Mouse (Mus musculus): ENCODE data around the gene Lhx6. TPM values are rescaled to one million over a fixed set of nuclear protein-coding genes. Genes with fewer than 3 reads are reported as not detected.

The Lhx6 gene
- polyA plus RNA-seq, 1 experiment from 2014 or later: 1.3 TPM

DNA sequence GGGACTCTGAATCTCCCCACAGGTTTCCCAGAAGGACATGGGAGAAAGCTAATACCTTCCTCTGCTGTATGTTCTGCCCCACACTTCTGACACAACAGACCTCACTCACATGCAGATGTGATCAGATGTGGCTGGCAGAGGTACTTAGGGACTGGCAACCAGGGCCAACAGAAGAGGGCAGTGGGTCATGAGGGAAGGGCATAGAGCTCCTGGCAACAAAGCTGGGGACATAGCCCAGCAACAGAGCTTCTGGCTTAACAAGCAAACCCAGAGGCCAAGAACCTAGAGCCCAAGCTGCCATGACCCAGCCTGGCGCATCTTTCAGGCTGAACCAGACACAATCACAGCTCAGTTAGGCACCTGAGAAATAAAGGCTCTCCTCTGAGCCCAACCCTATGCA lies 20.2 kb downstream of the Lhx6 start:
- H3K9me3 ChIP-seq (ENCODE audit: low read length): no peaks in the 10 kb centered on the region
- DNase-seq (no peak), ATAC-seq (no peak)
- peaks cover 4% of the 10 kb centered on the region; the same call in 1 of the 2 replicates for H3K27me3 ChIP-seq (ENCODE audit: insufficient read depth, low read length)
- H3K4me2 ChIP-seq (ENCODE audit: low read depth, low read length): no peak overlapping the region
- no peaks in the 10 kb centered on the region for H3K36me3 ChIP-seq (replicated peaks; ENCODE audit: insufficient read depth, low read length)
- no peak overlapping the region for H3K9ac ChIP-seq (replicated peaks)
- TF ChIP-seq CTCF (IDR thresholded peaks at IDR 0.05; ENCODE audit: low read depth): no peak
- no peak for TF ChIP-seq EP300 (IDR thresholded peaks at IDR 0.05; ENCODE audit: low read depth)
- WGBS (ENCODE audit: insufficient replicate concordance): 92% methylated on average over 1 of the region's 1 CpGs
- no peak overlapping the region for H3K4me3 ChIP-seq (ENCODE audit: low read depth, low read length)
- no peak overlapping the region for H3K27ac ChIP-seq (ENCODE audit: low read depth)
- H3K4me1 ChIP-seq (ENCODE audit: insufficient read depth): 0 out of 2 replicates have a peak, but pooled peaks cover 2% of the 10 kb centered on the region

DNA sequence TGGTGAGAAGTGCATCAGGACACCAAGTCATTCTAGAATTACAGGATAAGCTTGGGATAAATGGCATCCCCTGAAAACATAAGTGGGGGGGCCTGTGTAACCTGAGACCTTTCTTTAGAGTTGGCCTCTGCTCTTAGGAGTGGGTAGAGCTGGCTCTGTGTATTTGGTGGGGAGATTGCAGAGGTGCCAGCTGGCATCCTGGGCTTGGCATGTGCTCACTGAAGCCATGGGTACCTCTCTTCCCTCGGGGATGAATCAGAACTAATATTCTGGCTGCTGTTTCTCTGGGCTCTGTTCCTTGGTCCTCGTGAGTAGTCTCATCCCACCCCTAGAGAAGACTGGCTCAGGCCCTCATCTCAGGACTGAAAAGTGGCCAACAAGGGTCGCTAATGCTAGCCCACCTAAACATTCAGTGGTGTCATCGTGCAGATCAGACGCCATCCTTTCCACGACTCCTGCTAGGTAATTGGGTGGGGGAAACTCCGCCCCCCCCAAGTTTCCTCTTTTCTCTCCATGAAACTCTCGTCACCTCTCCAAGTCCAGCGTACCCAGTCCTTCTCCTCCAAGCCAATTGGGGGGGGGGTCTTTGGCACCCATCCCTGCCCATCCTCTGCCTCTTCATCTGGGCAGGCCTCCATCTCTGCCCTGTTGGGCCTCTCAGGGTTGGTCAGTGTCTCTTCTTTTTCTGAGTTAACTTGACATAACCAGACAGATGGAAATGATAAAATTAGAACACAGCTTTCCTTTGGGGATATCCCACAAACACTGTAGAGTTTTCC lies 22.2 kb downstream of the Lhx6 start:
- no peak for ATAC-seq
- Histone ChIP-seq H3K36me3 (replicated peaks; ENCODE audit: insufficient read depth, low read length) (no peaks in the 10 kb centered on the region), H3K4me1 (ENCODE audit: insufficient read depth) (0 out of 2 replicates have a peak, but pooled peaks cover 2% of the 10 kb centered on the region), H3K4me2 (ENCODE audit: low read depth, low read length) (no peak overlapping the region), H3K9ac (replicated peaks) (no peak overlapping the region), H3K27ac (ENCODE audit: low read depth) (no peak overlapping the region), H3K4me3 (ENCODE audit: low read depth, low read length) (no peak overlapping the region), H3K27me3 (ENCODE audit: insufficient read depth, low read length) (no peaks in the 10 kb centered on the region), H3K9me3 (ENCODE audit: low read length) (no peaks in the 10 kb centered on the region)
- TF ChIP-seq EP300 (IDR thresholded peaks at IDR 0.05; ENCODE audit: low read depth): no peak
- TF ChIP-seq CTCF (IDR thresholded peaks at IDR 0.05; ENCODE audit: low read depth): no peak
- DNase-seq: no peak
- WGBS (ENCODE audit: insufficient replicate concordance): 77% methylated on average over 9 of the region's 9 CpGs

DNA sequence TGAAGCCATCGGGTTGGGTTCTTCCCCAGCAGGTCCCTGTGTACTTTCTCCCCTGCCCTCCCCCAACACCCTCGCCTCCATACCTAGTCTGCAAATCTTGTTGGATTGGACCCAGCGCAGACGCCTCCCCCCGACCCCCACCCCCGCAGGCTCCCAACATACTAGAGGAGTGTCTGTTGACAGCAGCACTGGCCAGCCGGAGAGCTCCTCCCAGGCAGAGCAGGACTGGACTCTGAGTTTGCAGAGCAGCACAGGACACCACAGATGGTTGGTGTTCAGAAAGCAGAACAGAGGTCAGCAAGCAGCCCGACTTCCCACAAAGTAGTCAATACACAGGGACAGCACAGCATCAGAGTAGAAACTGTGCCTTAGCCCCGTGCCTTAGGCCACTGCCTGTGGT lies 23.8 kb downstream of the Lhx6 start:
- no peaks in the 10 kb centered on the region for H3K9me3 ChIP-seq (ENCODE audit: low read length)
- H3K27ac ChIP-seq (ENCODE audit: low read depth): peak overlapping the region; percentile 88
- 35% methylated on average over 9 of the region's 9 CpGs for WGBS (ENCODE audit: insufficient replicate concordance)
- H3K36me3 ChIP-seq (replicated peaks; ENCODE audit: insufficient read depth, low read length): no peaks in the 10 kb centered on the region
- H3K27me3 ChIP-seq (ENCODE audit: insufficient read depth, low read length): no peaks in the 10 kb centered on the region
- H3K4me3 ChIP-seq (ENCODE audit: low read depth, low read length): no peak overlapping the region
- peak overlapping the region; percentile 19; the same call in 1 of the 2 replicates for H3K4me2 ChIP-seq (ENCODE audit: low read depth, low read length)
- no peak overlapping the region for H3K9ac ChIP-seq (replicated peaks)
- TF ChIP-seq EP300 (IDR thresholded peaks at IDR 0.05; ENCODE audit: low read depth) (peak; percentile 48; the same call in 1 of the 2 replicates), CTCF (IDR thresholded peaks at IDR 0.05; ENCODE audit: low read depth) (no peak)
- DNase-seq (peak; percentile 81), ATAC-seq (peak; percentile 99)
- 0 out of 2 replicates have a peak, but pooled peaks cover 2% of the 10 kb centered on the region for H3K4me1 ChIP-seq (ENCODE audit: insufficient read depth)

DNA sequence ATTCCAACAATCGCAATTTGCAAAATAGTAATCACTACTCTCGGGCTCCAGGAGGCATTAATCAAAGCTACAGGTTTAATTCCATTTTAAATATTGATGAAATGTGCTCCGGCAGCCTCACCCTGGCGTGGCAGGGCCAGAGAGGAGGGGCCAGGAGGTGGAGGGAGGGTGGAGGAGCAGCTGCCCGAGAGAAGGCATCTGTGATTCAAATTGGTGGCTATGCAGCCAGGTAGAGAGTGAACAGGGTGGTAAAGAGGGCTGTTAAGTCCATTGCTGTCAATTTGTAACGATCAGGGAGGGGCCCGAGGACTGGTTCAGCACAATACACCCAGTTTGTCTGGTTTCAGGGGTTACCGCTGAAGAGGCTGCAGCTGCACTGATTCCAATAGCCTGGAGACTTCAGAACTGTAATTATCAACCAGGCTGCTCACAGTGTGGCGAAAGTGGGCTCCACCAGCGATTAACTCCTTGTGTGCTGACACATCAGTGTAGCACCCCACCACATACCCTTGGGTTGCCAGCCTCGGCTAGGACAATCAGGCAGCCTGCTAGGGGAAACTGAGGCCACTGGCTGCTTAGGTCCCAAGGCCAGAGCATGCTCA lies 27.9 kb downstream of the Lhx6 start:
- Histone ChIP-seq H3K27me3 (ENCODE audit: insufficient read depth, low read length) (no peaks in the 10 kb centered on the region), H3K4me3 (ENCODE audit: low read depth, low read length) (no peak overlapping the region), H3K9me3 (ENCODE audit: low read length) (no peaks in the 10 kb centered on the region), H3K36me3 (replicated peaks; ENCODE audit: insufficient read depth, low read length) (no peaks in the 10 kb centered on the region), H3K9ac (replicated peaks) (no peak overlapping the region), H3K4me1 (ENCODE audit: insufficient read depth) (0 out of 2 replicates have a peak, but pooled peaks cover 2% of the 10 kb centered on the region), H3K27ac (ENCODE audit: low read depth) (no peak overlapping the region), H3K4me2 (ENCODE audit: low read depth, low read length) (no peak overlapping the region)
- WGBS (ENCODE audit: insufficient replicate concordance): 30% methylated on average over 11 of the region's 11 CpGs
- DNase-seq (no peak), ATAC-seq (no peak)
- TF ChIP-seq CTCF (IDR thresholded peaks at IDR 0.05; ENCODE audit: low read depth) (no peak), EP300 (IDR thresholded peaks at IDR 0.05; ENCODE audit: low read depth) (no peak)

DNA sequence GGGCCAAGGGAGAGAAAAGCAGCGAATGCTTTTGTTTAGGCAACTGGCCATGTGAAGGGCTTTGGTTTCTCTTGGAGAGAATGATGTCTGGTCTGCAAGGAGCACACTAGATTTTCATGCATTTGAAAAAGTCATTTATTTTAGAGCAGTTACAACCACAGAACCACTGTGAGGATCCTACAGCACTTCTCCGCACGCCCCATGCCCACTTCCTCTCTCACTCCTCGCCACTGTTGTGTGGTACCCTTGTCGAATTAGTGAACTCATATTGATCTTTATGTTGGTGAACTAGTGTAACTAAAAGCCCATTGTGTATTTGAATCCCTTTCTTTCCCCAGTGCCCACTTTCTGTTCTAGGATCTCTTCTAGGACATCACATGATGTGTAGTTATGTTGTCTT lies 30.0 kb downstream of the Lhx6 start:
- TF ChIP-seq CTCF (IDR thresholded peaks at IDR 0.05; ENCODE audit: low read depth): no peak
- no peak for TF ChIP-seq EP300 (IDR thresholded peaks at IDR 0.05; ENCODE audit: low read depth)
- WGBS (ENCODE audit: insufficient replicate concordance): 58% methylated on average over 5 of the region's 5 CpGs

DNA sequence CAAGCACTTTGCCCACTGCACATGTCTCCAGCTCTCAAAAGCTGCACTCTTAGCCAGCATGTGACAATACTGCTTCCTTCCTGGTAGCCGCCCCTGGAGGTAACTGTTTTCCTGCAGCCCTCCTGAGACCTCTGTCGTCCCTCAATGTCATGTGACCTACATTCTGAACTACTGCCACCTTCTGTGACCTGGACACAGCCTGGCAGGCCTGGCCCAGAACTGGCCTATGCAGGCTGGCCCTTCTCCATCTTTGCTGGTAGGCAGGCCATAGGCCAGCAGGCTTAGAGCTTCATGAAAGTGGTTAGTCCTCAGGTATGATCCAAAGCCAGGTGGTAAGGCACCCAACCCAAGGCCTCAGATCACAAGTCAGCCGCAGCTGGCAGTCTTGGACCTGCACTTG lies 31.4 kb downstream of the Lhx6 start:
- Histone ChIP-seq H3K9me3 (ENCODE audit: low read length) (no peaks in the 10 kb centered on the region), H3K4me1 (ENCODE audit: insufficient read depth) (peaks cover 3% of the 10 kb centered on the region; the same call in 1 of the 2 replicates), H3K4me2 (ENCODE audit: low read depth, low read length) (no peak overlapping the region), H3K27me3 (ENCODE audit: insufficient read depth, low read length) (no peaks in the 10 kb centered on the region), H3K4me3 (ENCODE audit: low read depth, low read length) (no peak overlapping the region), H3K27ac (ENCODE audit: low read depth) (no peak overlapping the region), H3K9ac (replicated peaks) (no peak overlapping the region), H3K36me3 (replicated peaks; ENCODE audit: insufficient read depth, low read length) (no peaks in the 10 kb centered on the region)
- 44% methylated on average over 3 of the region's 3 CpGs for WGBS (ENCODE audit: insufficient replicate concordance)
- DNase-seq: no peak
- ATAC-seq: no peak
- TF ChIP-seq EP300 (IDR thresholded peaks at IDR 0.05; ENCODE audit: low read depth): no peak
- no peak for TF ChIP-seq CTCF (IDR thresholded peaks at IDR 0.05; ENCODE audit: low read depth)

More for the DNA sequence above, 30.0 kb downstream of the Lhx6 start:
- no peak overlapping the region for H3K4me2 ChIP-seq (ENCODE audit: low read depth, low read length)
- H3K9me3 ChIP-seq (ENCODE audit: low read length): no peaks in the 10 kb centered on the region
- H3K36me3 ChIP-seq (replicated peaks; ENCODE audit: insufficient read depth, low read length): no peaks in the 10 kb centered on the region
- no peak for ATAC-seq
- no peak overlapping the region for H3K27ac ChIP-seq (ENCODE audit: low read depth)
- no peak overlapping the region for H3K4me3 ChIP-seq (ENCODE audit: low read depth, low read length)
- no peaks in the 10 kb centered on the region for H3K27me3 ChIP-seq (ENCODE audit: insufficient read depth, low read length)
- peaks cover 3% of the 10 kb centered on the region; the same call in 1 of the 2 replicates for H3K4me1 ChIP-seq (ENCODE audit: insufficient read depth)
- H3K9ac ChIP-seq (replicated peaks): no peak overlapping the region
- DNase-seq: no peak
